Mouse (Mus musculus): ENCODE data around the gene Ugt1a6b. TPM values are rescaled to one million over a fixed set of nuclear protein-coding genes. Genes with fewer than 3 reads are reported as not detected.

The Ugt1a6b gene
- polyA plus RNA-seq, 1 experiment from 2014 or later, result 0.36 TPM

DNA sequence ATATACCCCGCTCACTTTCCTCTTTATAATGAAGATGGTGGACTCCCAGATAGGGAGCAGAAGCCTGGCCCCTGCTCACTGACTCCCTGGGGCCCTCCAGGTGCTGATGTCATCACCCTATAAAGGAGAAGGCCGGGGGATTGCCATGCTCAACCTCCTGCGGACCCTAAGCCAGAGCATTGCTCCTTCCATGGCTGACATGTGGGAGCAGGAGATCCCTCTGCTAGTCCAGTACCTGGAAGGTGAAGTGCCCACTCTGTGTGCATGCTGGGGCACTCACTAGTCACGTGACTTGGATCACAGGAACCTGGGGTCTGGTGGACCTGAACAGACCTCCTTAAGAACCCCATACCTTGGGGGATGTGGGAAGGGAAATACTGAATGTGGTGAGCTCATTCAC lies 137.5 kb downstream of the Ugt1a6b start:
- Histone ChIP-seq H3K4me2 (replicated peaks) (no peak overlapping the region), H3K4me1 (replicated peaks) (no peaks in the 10 kb centered on the region), H3K4me3 (replicated peaks) (no peak overlapping the region), H3K9ac (no peak overlapping the region), H3K36me3 (no peaks in the 10 kb centered on the region), H3K9me3 (peaks cover 37% of the 10 kb centered on the region), H3K27ac (no peak overlapping the region), H3K27me3 (replicated peaks) (no peaks in the 10 kb centered on the region)
- WGBS, result 71% methylated on average over 4 of the region's 4 CpGs
- ATAC-seq, result no peak

DNA sequence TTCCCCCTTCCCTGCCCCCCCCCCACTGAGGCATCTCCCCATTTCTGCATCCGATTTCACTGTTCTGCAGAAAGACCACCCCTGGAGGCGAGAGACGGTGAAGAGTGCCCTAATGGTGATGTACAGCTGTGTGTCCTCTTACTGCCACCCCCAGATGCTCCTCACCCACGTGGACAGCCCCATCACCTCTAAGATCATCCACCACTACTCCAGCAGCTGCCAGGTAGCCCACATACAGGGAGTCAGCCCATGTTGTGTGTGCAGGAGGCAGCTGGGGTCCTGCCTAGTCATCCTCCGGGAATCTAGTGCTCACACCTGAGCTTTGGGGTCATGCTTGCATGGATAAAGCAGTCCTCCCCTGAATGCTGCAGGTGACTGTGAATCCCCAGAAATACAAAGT lies 140.8 kb downstream of the Ugt1a6b start:
- Histone ChIP-seq H3K4me2 (replicated peaks) (no peak overlapping the region), H3K4me1 (replicated peaks) (no peaks in the 10 kb centered on the region), H3K4me3 (replicated peaks) (no peak overlapping the region), H3K36me3 (no peaks in the 10 kb centered on the region), H3K9ac (no peak overlapping the region), H3K27ac (no peak overlapping the region), H3K27me3 (replicated peaks) (no peaks in the 10 kb centered on the region), H3K9me3 (peaks cover 33% of the 10 kb centered on the region)
- ATAC-seq, result no peak
- 62% methylated on average over 5 of the region's 5 CpGs for WGBS

DNA sequence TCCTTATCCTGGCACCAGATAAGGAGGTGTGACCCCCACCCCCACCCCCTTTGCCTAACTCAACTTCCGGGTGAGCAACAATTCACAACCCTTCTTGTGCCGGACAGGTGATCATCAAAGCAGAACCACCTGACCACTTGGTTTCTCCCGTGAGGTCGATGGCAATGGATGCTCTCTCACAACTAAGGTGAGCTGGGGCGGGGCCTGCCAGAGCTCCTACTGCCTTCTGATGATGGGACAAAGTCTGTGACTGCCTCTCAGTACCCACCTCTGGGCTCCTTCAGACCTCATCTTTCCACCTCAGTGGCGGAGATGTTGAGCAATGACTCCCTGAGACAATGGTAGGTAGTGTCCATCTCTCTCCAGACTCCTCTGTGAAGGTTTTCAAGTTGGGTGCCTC lies 142.8 kb downstream of the Ugt1a6b start:
- H3K4me1 ChIP-seq (replicated peaks), result no peaks in the 10 kb centered on the region
- no peaks in the 10 kb centered on the region for H3K27me3 ChIP-seq (replicated peaks)
- peaks cover 20% of the 10 kb centered on the region for H3K9me3 ChIP-seq
- 79% methylated on average over 6 of the region's 6 CpGs for WGBS
- H3K36me3 ChIP-seq, result no peaks in the 10 kb centered on the region
- ATAC-seq, result 0 out of 2 replicates have a peak, but pooled peaks have one; percentile 3
- no peak overlapping the region for H3K27ac ChIP-seq
- H3K9ac ChIP-seq, result no peak overlapping the region
- no peak overlapping the region for H3K4me2 ChIP-seq (replicated peaks)
- no peak overlapping the region for H3K4me3 ChIP-seq (replicated peaks)

DNA sequence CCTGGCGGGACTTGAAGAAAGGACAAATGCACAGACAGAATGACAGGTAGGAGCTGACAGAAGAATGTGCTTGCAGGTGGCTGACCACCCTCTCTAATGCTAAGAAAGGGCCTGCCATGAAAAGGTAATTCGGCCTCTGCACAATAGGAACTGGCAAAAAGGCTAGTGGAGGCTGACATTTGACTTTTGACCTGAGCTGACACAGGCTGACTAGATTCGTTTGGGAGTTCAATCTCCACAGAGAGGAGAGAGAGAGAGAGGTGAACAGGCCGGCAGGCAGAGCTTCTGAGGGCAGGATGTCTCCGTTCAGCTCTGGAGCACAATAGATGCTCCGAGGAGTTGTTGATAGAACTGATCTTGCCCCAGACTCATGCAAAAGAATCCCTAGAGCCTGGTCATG lies 143.3 kb downstream of the Ugt1a6b start:
- ATAC-seq, result no peak
- Histone ChIP-seq H3K4me1 (replicated peaks) (no peaks in the 10 kb centered on the region), H3K9ac (no peak overlapping the region), H3K36me3 (no peaks in the 10 kb centered on the region), H3K4me2 (replicated peaks) (no peak overlapping the region), H3K4me3 (replicated peaks) (no peak overlapping the region), H3K27me3 (replicated peaks) (no peaks in the 10 kb centered on the region), H3K27ac (no peak overlapping the region), H3K9me3 (peaks cover 17% of the 10 kb centered on the region)
- 49% methylated on average over 6 of the region's 6 CpGs for WGBS

DNA sequence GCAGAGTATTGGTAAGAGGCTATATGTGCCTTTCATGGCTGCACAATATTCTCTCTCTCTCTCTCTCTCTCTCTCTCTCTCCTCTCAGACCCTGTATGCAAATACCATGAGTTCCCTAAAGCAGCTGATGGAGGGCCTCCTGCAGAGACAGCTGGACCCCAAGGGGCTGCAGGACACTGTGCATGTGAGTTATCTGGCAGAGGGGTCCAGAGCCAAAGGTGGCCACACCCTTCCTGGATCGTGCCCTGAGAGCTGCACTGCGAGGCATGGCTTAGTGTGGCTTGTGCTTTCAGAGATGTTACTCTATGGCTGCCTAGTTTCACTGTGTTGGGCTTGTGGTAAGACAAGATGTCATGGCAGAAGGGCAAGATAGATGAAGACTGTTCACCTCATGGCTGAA lies 144.6 kb downstream of the Ugt1a6b start:
- H3K36me3 ChIP-seq, result no peaks in the 10 kb centered on the region
- WGBS, result 53% methylated on average over 2 of the region's 2 CpGs
- ATAC-seq, result no peak
- no peaks in the 10 kb centered on the region for H3K4me1 ChIP-seq (replicated peaks)
- H3K9me3 ChIP-seq, result peaks cover 12% of the 10 kb centered on the region
- no peak overlapping the region for H3K4me2 ChIP-seq (replicated peaks)
- no peak overlapping the region for H3K9ac ChIP-seq
- no peak overlapping the region for H3K27ac ChIP-seq
- H3K4me3 ChIP-seq (replicated peaks), result no peak overlapping the region
- no peaks in the 10 kb centered on the region for H3K27me3 ChIP-seq (replicated peaks)

DNA sequence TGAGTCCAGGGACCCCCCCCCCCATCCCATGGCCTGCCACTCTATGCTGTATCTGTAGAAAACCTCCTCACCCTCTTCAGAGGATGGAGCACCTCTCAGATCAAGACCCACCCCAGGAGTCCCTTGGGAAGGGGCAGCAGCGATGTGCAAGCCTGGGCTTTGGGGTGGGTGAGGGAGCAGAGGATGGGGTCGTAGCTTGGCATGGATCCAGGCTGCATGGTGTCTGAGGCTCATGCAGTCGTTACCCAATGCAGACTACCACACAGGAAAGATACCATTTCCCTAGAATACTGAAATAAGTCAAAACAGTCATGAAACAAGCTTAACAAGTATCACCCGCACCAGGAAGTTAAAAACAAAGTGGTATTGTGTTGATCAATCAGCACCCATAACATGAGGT lies 145.6 kb downstream of the Ugt1a6b start:
- 70% methylated on average over 4 of the region's 4 CpGs for WGBS
- Histone ChIP-seq H3K9me3 (peaks cover 8% of the 10 kb centered on the region; the same call in 1 of the 2 replicates), H3K27ac (no peak overlapping the region), H3K27me3 (replicated peaks) (no peaks in the 10 kb centered on the region), H3K4me2 (replicated peaks) (no peak overlapping the region), H3K4me3 (replicated peaks) (no peak overlapping the region), H3K9ac (no peak overlapping the region), H3K36me3 (no peaks in the 10 kb centered on the region), H3K4me1 (replicated peaks) (no peaks in the 10 kb centered on the region)
- no peak for ATAC-seq

DNA sequence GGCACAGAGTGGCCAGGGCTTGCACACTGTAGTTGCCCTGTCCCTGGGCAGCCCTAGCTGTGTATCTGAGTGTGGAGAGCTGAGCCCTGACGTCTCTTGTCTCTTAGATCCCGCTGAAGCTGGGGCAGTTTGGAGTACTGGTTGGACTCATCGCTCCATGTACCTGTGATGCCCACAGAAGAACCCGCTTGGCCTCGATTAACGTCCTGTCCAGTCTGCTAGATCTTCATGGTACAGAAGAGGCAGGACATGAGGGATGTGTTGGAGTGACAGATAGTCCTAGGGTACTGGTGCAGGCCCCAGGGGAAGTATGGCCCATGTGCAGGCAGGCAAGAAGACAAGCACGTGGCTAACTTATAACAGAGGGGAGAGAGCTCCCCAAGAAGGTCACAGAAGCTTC lies 146.5 kb downstream of the Ugt1a6b start:
- WGBS, result 78% methylated on average over 7 of the region's 7 CpGs
- H3K9ac ChIP-seq, result no peak overlapping the region
- no peak for ATAC-seq
- H3K36me3 ChIP-seq, result no peaks in the 10 kb centered on the region
- no peaks in the 10 kb centered on the region for H3K27me3 ChIP-seq (replicated peaks)
- H3K4me2 ChIP-seq (replicated peaks), result no peak overlapping the region
- no peak overlapping the region for H3K27ac ChIP-seq
- no peak overlapping the region for H3K4me3 ChIP-seq (replicated peaks)
- peaks cover 3% of the 10 kb centered on the region; the same call in 1 of the 2 replicates for H3K9me3 ChIP-seq
- no peaks in the 10 kb centered on the region for H3K4me1 ChIP-seq (replicated peaks)

DNA sequence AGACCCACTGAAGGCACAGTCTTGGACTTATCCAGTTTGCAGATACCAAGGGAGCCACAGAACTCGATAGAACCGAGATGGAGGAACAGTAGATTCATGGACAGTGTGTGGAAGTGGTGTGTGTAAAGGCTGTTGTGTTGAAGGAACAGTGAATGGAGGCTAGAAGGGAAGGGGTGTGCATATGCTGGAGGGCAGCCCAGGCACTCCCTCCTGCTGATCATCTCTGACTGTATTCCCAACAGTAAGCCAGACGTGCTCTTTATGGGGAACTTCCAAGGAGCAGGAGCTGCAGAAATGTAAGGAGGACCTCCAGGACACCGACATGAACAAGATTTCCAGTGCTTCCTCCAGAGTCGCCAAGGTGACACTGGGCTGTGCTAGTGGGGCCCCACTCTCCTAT lies 147.0 kb downstream of the Ugt1a6b start:
- Histone ChIP-seq H3K4me1 (replicated peaks) (no peaks in the 10 kb centered on the region), H3K27me3 (replicated peaks) (no peaks in the 10 kb centered on the region), H3K4me2 (replicated peaks) (no peak overlapping the region), H3K9me3 (peaks cover 5% of the 10 kb centered on the region; the same call in 1 of the 2 replicates), H3K9ac (no peak overlapping the region), H3K27ac (no peak overlapping the region), H3K36me3 (no peaks in the 10 kb centered on the region), H3K4me3 (replicated peaks) (no peak overlapping the region)
- 81% methylated on average over 5 of the region's 5 CpGs for WGBS
- ATAC-seq, result no peak

DNA sequence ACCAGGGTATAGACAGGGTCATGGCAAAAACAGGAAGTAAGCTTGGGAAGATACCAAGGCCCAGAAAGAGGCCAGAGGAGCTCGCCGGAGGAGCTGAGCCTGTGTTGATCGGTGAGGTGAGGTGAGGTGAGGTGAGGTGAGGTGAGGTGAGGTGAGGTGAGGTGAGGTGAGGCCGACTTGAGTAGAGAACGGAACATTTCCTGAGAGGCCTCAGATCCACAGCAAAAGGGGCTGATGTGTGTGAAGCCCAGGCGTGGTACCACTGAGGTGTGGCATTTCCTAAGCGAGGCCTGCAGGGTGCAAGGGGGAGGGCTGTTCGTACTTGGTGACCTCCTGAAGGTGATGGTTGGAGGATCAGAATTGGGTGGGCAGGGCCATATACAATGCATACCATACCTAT lies 150.1 kb downstream of the Ugt1a6b start:
- no peaks in the 10 kb centered on the region for H3K36me3 ChIP-seq
- 0 out of 2 replicates have a peak, but pooled peaks cover 9% of the 10 kb centered on the region for H3K9me3 ChIP-seq
- H3K4me2 ChIP-seq (replicated peaks), result no peak overlapping the region
- WGBS, result 72% methylated on average over 8 of the region's 8 CpGs
- no peak overlapping the region for H3K9ac ChIP-seq
- H3K27me3 ChIP-seq (replicated peaks), result no peaks in the 10 kb centered on the region
- no peaks in the 10 kb centered on the region for H3K4me1 ChIP-seq (replicated peaks)
- ATAC-seq, result peak; percentile 13
- no peak overlapping the region for H3K4me3 ChIP-seq (replicated peaks)
- H3K27ac ChIP-seq, result no peak overlapping the region

DNA sequence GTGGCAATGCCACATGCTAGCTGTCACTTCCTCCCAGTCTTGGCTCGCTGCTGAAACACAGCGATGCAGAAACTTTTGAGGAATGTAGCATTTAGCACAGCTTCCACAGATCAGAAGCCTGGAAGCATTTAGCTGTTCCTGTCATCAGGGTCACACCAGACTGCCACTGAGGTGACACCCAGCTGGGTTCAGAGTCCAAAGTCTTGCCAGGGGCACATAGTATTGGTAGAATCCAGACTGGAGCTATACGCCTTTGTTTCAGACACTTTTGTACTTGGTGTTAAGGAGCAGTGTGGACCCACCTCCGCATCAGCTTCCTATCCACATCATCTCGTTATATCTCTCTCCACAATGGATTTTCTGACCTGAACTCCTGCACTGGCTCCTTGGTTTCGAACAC lies 150.5 kb downstream of the Ugt1a6b start:
- no peak overlapping the region for H3K4me3 ChIP-seq (replicated peaks)
- H3K9me3 ChIP-seq, result 0 out of 2 replicates have a peak, but pooled peaks cover 9% of the 10 kb centered on the region
- peak; percentile 36 for ATAC-seq
- no peaks in the 10 kb centered on the region for H3K27me3 ChIP-seq (replicated peaks)
- no peak overlapping the region for H3K27ac ChIP-seq
- H3K9ac ChIP-seq, result no peak overlapping the region
- no peaks in the 10 kb centered on the region for H3K4me1 ChIP-seq (replicated peaks)
- no peaks in the 10 kb centered on the region for H3K36me3 ChIP-seq
- WGBS, result 71% methylated on average over 6 of the region's 6 CpGs
- no peak overlapping the region for H3K4me2 ChIP-seq (replicated peaks)

DNA sequence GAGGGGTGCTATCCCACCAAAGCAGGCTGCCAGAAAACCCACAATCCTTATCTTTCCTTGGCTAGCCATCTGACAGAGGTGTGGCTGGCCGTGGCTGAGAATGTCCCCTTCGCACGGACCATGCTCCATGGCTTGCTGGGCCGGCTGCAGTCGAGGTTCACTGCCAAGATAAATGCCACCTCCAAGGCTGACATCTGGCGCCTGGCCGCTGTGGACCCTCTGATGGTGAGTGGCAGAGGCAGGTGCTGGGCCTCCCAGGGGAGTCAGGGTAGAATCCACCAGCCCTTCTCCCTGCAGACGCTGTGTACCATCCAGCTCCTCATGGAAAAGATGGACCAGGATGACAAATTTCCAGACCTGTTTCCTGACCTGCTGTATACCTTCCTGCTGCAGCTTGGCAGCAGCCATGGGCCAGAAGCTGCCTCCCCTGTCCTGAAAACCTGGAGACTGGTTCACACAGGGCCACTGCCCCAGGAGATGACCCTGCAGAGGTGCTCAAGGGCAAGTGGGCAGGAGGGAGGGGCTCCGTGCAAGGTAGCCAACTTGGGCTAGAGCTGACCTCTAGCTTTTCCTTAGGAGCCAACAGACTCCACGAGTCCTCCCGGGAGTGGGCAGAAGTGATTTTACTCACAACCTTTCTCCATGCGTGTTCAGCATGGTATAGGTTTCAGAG lies 151.9 kb downstream of the Ugt1a6b start:
- WGBS, result 84% methylated on average over 12 of the region's 12 CpGs
- Histone ChIP-seq H3K4me2 (replicated peaks) (no peak overlapping the region), H3K9me3 (0 out of 2 replicates have a peak, but pooled peaks cover 9% of the 10 kb centered on the region), H3K36me3 (0 out of 2 replicates have a peak, but pooled peaks cover 1% of the 10 kb centered on the region), H3K27ac (no peak overlapping the region), H3K27me3 (replicated peaks) (no peaks in the 10 kb centered on the region), H3K4me3 (replicated peaks) (no peak overlapping the region), H3K9ac (no peak overlapping the region), H3K4me1 (replicated peaks) (0 out of 2 replicates have a peak, but pooled peaks cover 8% of the 10 kb centered on the region)
- no peak for ATAC-seq

DNA sequence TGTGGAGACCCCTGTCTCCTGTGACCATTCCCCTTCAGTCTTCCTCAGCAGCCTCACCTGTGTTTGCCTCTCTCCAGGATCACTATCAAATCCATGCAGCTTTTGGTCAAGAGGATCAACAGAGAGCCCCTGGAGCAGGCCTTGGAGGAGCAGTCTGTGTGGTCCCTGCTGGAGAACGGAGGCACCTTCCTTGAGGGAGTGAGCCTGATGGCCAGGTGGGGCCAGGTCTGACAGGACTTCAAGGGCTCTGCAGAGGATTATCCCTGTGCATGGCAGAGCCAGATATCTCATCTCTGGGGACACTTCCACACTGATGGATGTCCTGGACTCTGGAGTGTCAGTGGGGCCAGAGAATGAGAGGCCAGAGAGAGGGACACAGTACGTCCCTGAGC lies 152.4 kb downstream of the Ugt1a6b start:
- H3K4me2 ChIP-seq (replicated peaks), result no peak overlapping the region
- no peak overlapping the region for H3K4me3 ChIP-seq (replicated peaks)
- 51% methylated on average over 2 of the region's 2 CpGs for WGBS
- no peak for ATAC-seq
- 0 out of 2 replicates have a peak, but pooled peaks cover 9% of the 10 kb centered on the region for H3K9me3 ChIP-seq
- peaks cover 6% of the 10 kb centered on the region for H3K36me3 ChIP-seq
- H3K27ac ChIP-seq, result no peak overlapping the region
- H3K27me3 ChIP-seq (replicated peaks), result no peaks in the 10 kb centered on the region
- peaks cover 12% of the 10 kb centered on the region; the same call in 1 of the 2 replicates for H3K4me1 ChIP-seq (replicated peaks)
- no peak overlapping the region for H3K9ac ChIP-seq

Measured in intestine, embryonic 15.5 days (tissue).